Mouse (Mus musculus) erythroblast, adult 5-6 weeks (primary cell): ENCODE measurements around the gene Pnkd. TPM values are rescaled to one million over a fixed set of nuclear protein-coding genes. Genes with fewer than 3 reads are reported as not detected.

Experiments
- ATAC-seq: replicated peaks from 2 replicates; pipeline ENCODE4 v1.8.0; 2016; ENCODE audit warnings: moderate number of reproducible peaks, mild to moderate bottlenecking, moderate TSS enrichment, inconsistent platforms; ENCODE audit not compliant: poor library complexity, low FRiP score, severe bottlenecking
- total RNA-seq, 2 experiments: library from RNA; stranded (forward) in 1 of 2; stranded (reverse) in 1 of 2; fragments of 150-400 nt in 1 of 2; fragments of 200-764, 138-1000 nt in 1 of 2; gene quantifications; 2 replicates each; pipeline versions ENCODE4 v1.2.3 to v1.2.4; 2015 to 2017; ENCODE audit warnings: low replicate concordance in 2 of 2

Pnkd gene
- total RNA-seq, 2 experiments from 2014 or later, result 2.4 to 17.7 TPM

- ATAC-seq, result peak; percentile 10; the same call in 1 of the 2 replicates
Observed at GRCm38 (mm10) chr1:74294733-74295455, 10.2 kb downstream of the Pnkd start.

- peak; percentile 80 for ATAC-seq
Observed at GRCm38 (mm10) chr1:74295456-74296171, 10.9 kb downstream of the Pnkd start.

GRCm38 (mm10) chr1:74296477-74296876 is 11.7 kb downstream of the Pnkd start:
- no peak for ATAC-seq

- ATAC-seq, result no peak
Observed at GRCm38 (mm10) chr1:74297269-74297668, 12.5 kb downstream of the Pnkd start.

- no peak for ATAC-seq
Observed at GRCm38 (mm10) chr1:74298157-74298750, 13.5 kb downstream of the Pnkd start.

GRCm38 (mm10) chr1:74298996-74299395 is 14.3 kb downstream of the Pnkd start:
- ATAC-seq, result no peak

GRCm38 (mm10) chr1:74300347-74301110 is 15.8 kb downstream of the Pnkd start:
- ATAC-seq, result no peak

GRCm38 (mm10) chr1:74302229-74302628 is 17.5 kb downstream of the Pnkd start:
- ATAC-seq, result no peak

GRCm38 (mm10) chr1:74302835-74303234 is 18.1 kb downstream of the Pnkd start:
- no peak for ATAC-seq

GRCm38 (mm10) chr1:74303509-74304338 is 19.0 kb downstream of the Pnkd start:
- peak; percentile 84 for ATAC-seq

- peak; percentile 22; the same call in 1 of the 2 replicates for ATAC-seq
Observed at GRCm38 (mm10) chr1:74304339-74304790, 19.6 kb downstream of the Pnkd start.

- ATAC-seq, result no peak
Observed at GRCm38 (mm10) chr1:74304946-74305345, 20.2 kb downstream of the Pnkd start.

GRCm38 (mm10) chr1:74305522-74305921 is 20.8 kb downstream of the Pnkd start, which contains the start of gene Tmbim1:
Gene Tmbim1, minus strand, starts transcription at chr1:74305622.
- ATAC-seq, result no peak

GRCm38 (mm10) chr1:74307146-74307545 is 22.4 kb downstream of the Pnkd start:
- no peak for ATAC-seq

- ATAC-seq, result no peak
Observed at GRCm38 (mm10) chr1:74308001-74308964, 23.6 kb downstream of the Pnkd start.

GRCm38 (mm10) chr1:74309767-74310166 is 25.0 kb downstream of the Pnkd start:
- no peak for ATAC-seq

GRCm38 (mm10) chr1:74313049-74313692 is 28.4 kb downstream of the Pnkd start:
- peak; percentile 67; the same call in 1 of the 2 replicates for ATAC-seq
